Mouse (Mus musculus) lung, embryonic 15.5 days (tissue): ENCODE data around the gene Ttc30b. TPM values are rescaled to one million over a fixed set of nuclear protein-coding genes. Genes with fewer than 3 reads are reported as not detected.

Experiments used
- ATAC-seq: fragments of 200-750 bp; cut with Nextera tagmentation; 2 replicates; pipeline ENCODE4 v1.8.0; 2017; ENCODE audit warnings: moderate number of reproducible peaks, borderline replicate concordance; ENCODE audit not compliant: low FRiP score, low TSS enrichment; ENCODE audit errors: extremely low read depth
- H3K27ac ChIP-seq: fragments of 300-500 bp; sonication (generic); 2 replicates; pipeline ENCODE4 v1.5.1; 2015; ENCODE audit warnings: moderate library complexity, mild to moderate bottlenecking, inconsistent platforms
- H3K27me3 ChIP-seq: fragments of 300-500 bp; sonication (generic); 2 replicates; pipeline ENCODE4 v1.6.1; 2015; ENCODE audit warnings: inconsistent platforms
- H3K36me3 ChIP-seq: fragments of 300-500 bp; sonication (generic); 2 replicates; pipeline ENCODE4 v1.6.1; 2015; ENCODE audit warnings: inconsistent platforms
- H3K4me1 ChIP-seq: fragments of 300-500 bp; sonication (generic); 2 replicates; pipeline ENCODE4 v1.6.1; 2015; ENCODE audit warnings: inconsistent platforms
- H3K4me2 ChIP-seq: fragments of 300-500 bp; sonication (generic); 2 replicates; pipeline ENCODE4 v1.6.1; 2015; ENCODE audit warnings: inconsistent platforms, mild to moderate bottlenecking, moderate library complexity
- H3K4me3 ChIP-seq: fragments of 300-500 bp; sonication (generic); 2 replicates; pipeline ENCODE4 v1.5.1; 2015; ENCODE audit warnings: mild to moderate bottlenecking, inconsistent platforms
- H3K9ac ChIP-seq: fragments of 300-500 bp; sonication (generic); 2 replicates; pipeline ENCODE4 v1.6.1; 2015; ENCODE audit warnings: inconsistent platforms
- H3K9me3 ChIP-seq: fragments of 300-500 bp; sonication (generic); 2 replicates; pipeline ENCODE4 v1.6.1; 2016; ENCODE audit warnings: inconsistent platforms
- WGBS: fragments of 180-500 bp; shearing (Covaris S2); methylation state at CpG from one replicate; pipeline ENCODE4 v1.1.7; 2015; 5-methylcytosine and 5-hydroxymethylcytosine counted together
- polyA plus RNA-seq: library from polyadenylated mRNA; unstranded; fragments of >200 nt; fragmentation: Nextera tagmentation; extraction: Ambion mirVana; gene quantifications from 2 replicates; pipeline ENCODE4 v1.2.1, GENCODE M21; 2015

Ttc30b gene
- polyA plus RNA-seq, 1 experiment from 2014 or later, result 16.9 TPM

DNA sequence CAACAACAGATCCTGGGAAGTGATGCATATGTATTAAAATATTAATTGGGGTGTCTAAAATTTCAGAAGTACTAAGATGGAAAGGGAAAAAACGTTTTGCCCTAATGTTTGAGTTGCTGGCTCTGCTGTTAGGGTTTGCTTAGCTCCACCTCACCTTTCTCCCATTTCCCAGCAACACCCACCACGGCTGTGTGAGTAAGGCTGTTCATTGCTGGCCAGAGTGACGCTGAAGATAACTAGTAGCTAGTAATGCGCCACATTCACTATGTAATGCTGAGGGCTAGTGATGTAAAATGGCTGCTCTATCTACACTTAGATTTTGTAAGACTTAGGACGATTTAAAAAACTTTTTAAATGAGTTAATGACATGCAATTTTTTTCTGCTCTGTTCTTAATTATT, 42.7 kb downstream of the Ttc30b start:
- Histone ChIP-seq H3K9ac (no peak overlapping the region), H3K9me3 (no peaks in the 10 kb centered on the region), H3K4me2 (no peak overlapping the region), H3K27me3 (no peaks in the 10 kb centered on the region), H3K4me1 (no peaks in the 10 kb centered on the region), H3K4me3 (no peak overlapping the region), H3K27ac (no peak overlapping the region), H3K36me3 (peaks cover 9% of the 10 kb centered on the region)
- no peak for ATAC-seq
- 79% methylated on average over 5 of the region's 5 CpGs for WGBS

DNA sequence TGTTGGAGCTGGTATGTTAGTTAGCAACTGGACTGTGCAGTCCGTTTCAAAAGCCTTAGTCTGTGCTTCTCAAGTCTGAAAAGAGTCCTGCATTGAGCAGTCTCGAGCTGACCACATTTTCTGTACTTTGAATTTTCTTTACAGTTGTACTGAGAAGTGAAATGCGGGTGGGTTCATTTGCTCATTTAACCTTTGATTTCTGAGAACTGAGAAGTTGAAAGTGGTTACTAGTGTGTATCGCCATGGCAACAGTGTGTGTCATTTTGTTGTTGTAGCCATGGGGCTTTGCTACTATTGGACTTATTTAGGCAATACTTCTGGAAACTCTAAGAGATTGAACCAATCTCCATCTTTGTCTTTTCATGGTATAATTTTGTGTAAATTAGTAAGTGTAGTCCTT, 46.4 kb downstream of the Ttc30b start:
- WGBS, result 78% methylated on average over 4 of the region's 4 CpGs
- no peak for ATAC-seq
- Histone ChIP-seq H3K4me1 (no peaks in the 10 kb centered on the region), H3K27ac (no peak overlapping the region), H3K27me3 (no peaks in the 10 kb centered on the region), H3K9ac (no peak overlapping the region), H3K9me3 (no peaks in the 10 kb centered on the region), H3K4me2 (no peak overlapping the region), H3K36me3 (peaks cover 5% of the 10 kb centered on the region), H3K4me3 (no peak overlapping the region)

Other genes with a start within 250 kb of the Ttc30b start
- gene Nfe2l2, start 233.9 kb downstream of the Ttc30b start, polyA plus RNA-seq, result 92.9 and 99.0 TPM in 2 replicates
- 42.3 and 45.2 TPM in 2 replicates for gene Agps, start 106.4 kb downstream of the Ttc30b start, polyA plus RNA-seq
- gene Ttc30a2, start 39.6 kb upstream of the Ttc30b start, polyA plus RNA-seq, result 0.50 and 0.75 TPM in 2 replicates
- 9.4 and 9.5 TPM in 2 replicates for gene Ttc30a1, start 43.4 kb upstream of the Ttc30b start, polyA plus RNA-seq